Mouse (Mus musculus) heart, adult 2 months (tissue): ENCODE data around the gene Rcbtb2. TPM values are rescaled to one million over a fixed set of nuclear protein-coding genes. Genes with fewer than 3 reads are reported as not detected.
A peak's percentile ranks its signal among the peaks of the same experiment; 100 is the strongest.
"Not testable (repeated sequence)": the region's sequence is repeated elsewhere in the genome, so short reads cannot be mapped to it uniquely, and the experiment has no call there.

ENCODE experiments used
- DNase-seq, 2 experiments: peaks; one replicate each; pipeline ENCODE4 v3.0.0; 2021
- H3K27ac ChIP-seq: fragments of 200-600 bp; 2 replicates; pipeline ENCODE4 v1.8.1; 2022
- H3K27me3 ChIP-seq: fragments of 200-500 bp; 2 replicates; pipeline ENCODE4 v1.6.1; 2012; ENCODE audit warnings: mild to moderate bottlenecking, low read length, inconsistent platforms, mixed read lengths; ENCODE audit not compliant: control insufficient read depth, insufficient read depth
- H3K36me3 ChIP-seq: fragments of 200-500 bp; 2 replicates; pipeline ENCODE4 v1.6.1; 2012; ENCODE audit warnings: low read length, inconsistent platforms; ENCODE audit not compliant: control insufficient read depth, insufficient read depth
- H3K4me1 ChIP-seq: fragments of 200-500 bp; 2 replicates; pipeline ENCODE4 v1.6.1; 2011; ENCODE audit warnings: low read length; ENCODE audit not compliant: control insufficient read depth, insufficient read depth
- H3K4me3 ChIP-seq: fragments of 200-600 bp; 2 replicates; pipeline ENCODE4 v1.8.1; 2022
- H3K79me2 ChIP-seq: fragments of 200-500 bp; replicated peaks from 2 replicates; pipeline ENCODE4 v1.6.1; 2012; ENCODE audit warnings: mild to moderate bottlenecking, inconsistent platforms, low read length, moderate library complexity, mixed read lengths; ENCODE audit not compliant: control insufficient read depth, insufficient read depth
- H3K9ac ChIP-seq: fragments of 200-500 bp; 2 replicates; pipeline ENCODE4 v1.6.1; 2012; ENCODE audit warnings: low read depth, mild to moderate bottlenecking, control low read depth, inconsistent platforms, low read length, mixed read lengths
- CTCF ChIP-seq: fragments of 200-600 bp; IDR thresholded peaks from 2 replicates; pipeline ENCODE4 v1.8.1; 2022; ENCODE audit warnings: antibody characterized with exemption, mild to moderate bottlenecking, moderate library complexity
- EP300 ChIP-seq: fragments of 200-500 bp; IDR thresholded peaks from 2 replicates; pipeline ENCODE4 v1.6.1; 2011; ENCODE audit warnings: low read depth, low read length, control low read depth; ENCODE audit not compliant: insufficient read depth
- POLR2A ChIP-seq: fragments of 200-500 bp; IDR thresholded peaks from 2 replicates; pipeline ENCODE4 v1.6.1; 2011; ENCODE audit warnings: mild to moderate bottlenecking, low read depth, low read length, control low read depth; ENCODE audit not compliant: insufficient read depth
- WGBS: fragments of 180-500 bp; shearing (Covaris S2); methylation state at CpG from one replicate; pipeline ENCODE4 v1.1.7; 2018; 5-methylcytosine and 5-hydroxymethylcytosine counted together
- intact Hi-C: fragments of 180-260 bp; cut with DNase I; formaldehyde crosslinking; loops from one replicate; pipeline ENCODE4 v1.15.1; 2025
- polyA plus RNA-seq: library from polyadenylated mRNA; depleted of rRNA; stranded (reverse); fragments of >200 nt; gene quantifications from 2 replicates; pipeline ENCODE4 v1.2.3, GENCODE M21; 2012
- total RNA-seq, 2 experiments: library from RNA; stranded (reverse); gene quantifications; 2 replicates each; pipeline ENCODE4 v1.2.3; 2021

Rcbtb2 gene
- total and polyA plus RNA-seq, 3 experiments: 16.9 to 20.9 (median 20.8) TPM

GRCm38 (mm10) chr14:73092871-73093270 is 30.0 kb upstream of the Rcbtb2 start:
- no peaks in the 10 kb centered on the region for H3K27me3 ChIP-seq
- no peaks in the 10 kb centered on the region for H3K79me2 ChIP-seq
- H3K36me3 ChIP-seq: no peaks in the 10 kb centered on the region
- H3K4me1 ChIP-seq: no peaks in the 10 kb centered on the region
- H3K4me3 ChIP-seq: no peak overlapping the region
- DNase-seq: no peak
- TF ChIP-seq EP300: no peak
- no peak for TF ChIP-seq POLR2A
- no peak for TF ChIP-seq CTCF
- intact Hi-C loops: no loop called here
- WGBS: 81% methylated on average over 3 of the region's 3 CpGs
- no peak overlapping the region for H3K9ac ChIP-seq
- H3K27ac ChIP-seq: no peak overlapping the region

- Histone ChIP-seq H3K79me2 (no peaks in the 10 kb centered on the region), H3K4me1 (no peaks in the 10 kb centered on the region), H3K27me3 (no peaks in the 10 kb centered on the region), H3K9ac (no peak overlapping the region), H3K4me3 (no peak overlapping the region), H3K36me3 (no peaks in the 10 kb centered on the region), H3K27ac (no peak overlapping the region)
- WGBS: 42% methylated on average over 13 of the region's 13 CpGs
- DNase-seq: no peak
- TF ChIP-seq CTCF (no peak), POLR2A (no peak), EP300 (no peak)
- intact Hi-C loops: loop anchor here (5.0 kb wide), 1 partner anchor 718 kb away; no protein-coding TSS in a partner anchor
Observed at GRCm38 (mm10) chr14:73094802-73095550, 27.9 kb upstream of the Rcbtb2 start.

- no peak overlapping the region for H3K4me3 ChIP-seq
- no peaks in the 10 kb centered on the region for H3K36me3 ChIP-seq
- H3K79me2 ChIP-seq: no peaks in the 10 kb centered on the region
- intact Hi-C loops: loop anchor here (5.0 kb wide), 1 partner anchor 722 kb away; no protein-coding TSS in a partner anchor
- DNase-seq: peak in 1 of 2 experiments; percentile 54
- H3K4me1 ChIP-seq: no peaks in the 10 kb centered on the region
- no peaks in the 10 kb centered on the region for H3K27me3 ChIP-seq
- H3K9ac ChIP-seq: no peak overlapping the region
- H3K27ac ChIP-seq: no peak overlapping the region
- WGBS: 31% methylated on average over 10 of the region's 10 CpGs
- TF ChIP-seq EP300 (no peak), POLR2A (no peak), CTCF (peak; percentile 86)
Observed at GRCm38 (mm10) chr14:73098677-73099387, 24.0 kb upstream of the Rcbtb2 start.

GRCm38 (mm10) chr14:73102270-73102865 is 20.5 kb upstream of the Rcbtb2 start:
- intact Hi-C loops: no loop called here
- Histone ChIP-seq H3K4me3 (no peak overlapping the region), H3K9ac (no peak overlapping the region), H3K79me2 (no peaks in the 10 kb centered on the region), H3K27me3 (no peaks in the 10 kb centered on the region), H3K27ac (no peak overlapping the region), H3K4me1 (no peaks in the 10 kb centered on the region), H3K36me3 (no peaks in the 10 kb centered on the region)
- WGBS: 44% methylated on average over 12 of the region's 12 CpGs
- no peak for DNase-seq
- TF ChIP-seq CTCF (no peak), POLR2A (no peak), EP300 (no peak)

GRCm38 (mm10) chr14:73102986-73103385 is 19.9 kb upstream of the Rcbtb2 start:
- H3K36me3 ChIP-seq, H3K4me3 ChIP-seq, H3K79me2 ChIP-seq, DNase-seq, H3K27ac ChIP-seq, H3K9ac ChIP-seq, intact Hi-C loops, H3K4me1 ChIP-seq, H3K27me3 ChIP-seq: not testable (repeated sequence)
- WGBS: 35% methylated on average over 4 of the region's 4 CpGs

GRCm38 (mm10) chr14:73104913-73105312 is 17.9 kb upstream of the Rcbtb2 start:
- TF ChIP-seq POLR2A (no peak), EP300 (no peak), CTCF (no peak)
- intact Hi-C loops: loop anchor here (5.0 kb wide), 2 partner anchors 372 to 397 kb away; no protein-coding TSS in a partner anchor
- H3K4me3 ChIP-seq: no peak overlapping the region
- H3K27me3 ChIP-seq: no peaks in the 10 kb centered on the region
- H3K27ac ChIP-seq: no peak overlapping the region
- 76% methylated on average over 6 of the region's 6 CpGs for WGBS
- no peaks in the 10 kb centered on the region for H3K36me3 ChIP-seq
- H3K9ac ChIP-seq: no peak overlapping the region
- H3K4me1 ChIP-seq: no peaks in the 10 kb centered on the region
- no peaks in the 10 kb centered on the region for H3K79me2 ChIP-seq
- DNase-seq: no peak
